Mouse (Mus musculus): ENCODE results near the gene Mcm5.

DNA sequence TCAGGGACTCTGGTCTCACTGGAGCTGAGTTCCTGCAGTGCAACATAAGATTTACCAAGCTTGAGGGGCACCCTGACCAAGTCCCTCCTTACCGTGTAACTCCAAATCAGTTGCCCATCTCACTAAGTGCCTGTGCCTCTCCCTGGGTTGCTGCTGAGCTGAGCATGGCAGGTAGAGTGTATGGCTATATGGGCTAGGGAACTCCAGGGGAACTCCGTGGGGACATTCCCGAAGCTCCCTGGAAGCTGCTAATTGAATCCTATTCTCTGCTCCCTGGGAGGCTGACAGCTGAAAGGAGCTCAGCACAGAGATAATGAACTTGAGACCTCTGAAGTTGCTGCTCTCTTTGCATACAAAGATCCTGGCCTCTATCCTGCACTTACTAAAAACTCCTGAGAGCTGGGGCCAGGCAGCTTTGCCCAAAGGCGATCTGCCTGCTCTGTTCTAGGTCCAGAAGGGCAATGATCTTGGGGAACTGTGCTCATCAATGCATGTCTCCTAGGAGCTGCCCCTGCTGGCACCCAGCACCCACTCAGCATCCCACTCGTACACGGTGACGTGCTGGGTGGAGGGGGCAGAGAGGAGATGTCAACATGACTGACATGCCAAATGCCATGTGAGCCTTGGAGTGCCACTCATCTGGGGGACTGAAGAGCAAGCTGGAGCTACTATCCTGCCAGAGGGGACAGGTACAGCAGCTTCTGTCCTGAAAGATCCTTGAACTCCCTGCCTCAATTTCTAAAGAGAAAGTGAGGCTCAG lies 48.3 kb downstream of the Mcm5 start:
- no peak for TF ChIP-seq POLR2A (IDR thresholded peaks at IDR 0.05; ENCODE audit: extremely low read depth, insufficient read depth, low read length)
- no peak for TF ChIP-seq CTCF (IDR thresholded peaks at IDR 0.05; ENCODE audit: extremely low read depth, insufficient read depth, low read length)
